11 mouse cellular contexts compared by ENCODE assay signal in genomic region chr5:98182603-98182920, GRCm38 (mm10). TPM values are rescaled to one million over a fixed set of nuclear protein-coding genes. Genes with fewer than 3 reads are reported as not detected.
DNase-seq lines count a peak whose midpoint lies in the region; ATAC-seq and TF ChIP-seq lines count a peak whose summit lies in the region.
"Had no signal": no experiment of that assay in that cellular context is flagged by ENCODE, and none has a peak within 500 bp of the region (broad histone marks: within the 10 kb centered on the region; RNA-seq: fewer than 3 reads in every experiment).

No protein-coding gene starts in this region.

- no peak for ATAC-seq in forebrain, embryonic 16.5 days
- ATAC-seq in neural tube, embryonic 12.5 days (ENCODE audit: low FRiP score, low read depth) = peak; percentile 51
- ATAC-seq: CD4-positive, CD25-positive, alpha-beta regulatory T cell, adult 4 months had no signal

- H3K4me1 ChIP-seq in lung, adult 2 months (ENCODE audit: control insufficient read depth, insufficient read depth, low read length) = peaks cover 6% of the 10 kb centered on the region; the same call in 1 of the 2 replicates
- peaks cover 35% of the 10 kb centered on the region for H3K4me1 ChIP-seq in forebrain, embryonic 16.5 days (replicated peaks; ENCODE audit: control insufficient read depth, insufficient read depth, low read length)
- peaks cover 36% of the 10 kb centered on the region for H3K4me1 ChIP-seq in limb, embryonic 10.5 days
- peaks cover 46% of the 10 kb centered on the region for H3K4me1 ChIP-seq in neural tube, embryonic 12.5 days
- H3K4me1 ChIP-seq in thymus, adult 2 months (replicated peaks; ENCODE audit: control insufficient read depth, insufficient read depth, low read length) = peaks cover 13% of the 10 kb centered on the region

- WGBS in lung, adult 2 months = 15% methylated on average over 5 of the region's 5 CpGs
- WGBS in forebrain, embryonic 16.5 days = 0% methylated on average over 5 of the region's 5 CpGs
- WGBS in limb, embryonic 10.5 days = 1% methylated on average over 5 of the region's 5 CpGs
- 1% methylated on average over 5 of the region's 5 CpGs for WGBS in neural tube, embryonic 12.5 days
- WGBS in thymus, adult 2 months = 15% methylated on average over 5 of the region's 5 CpGs

- H3K9ac ChIP-seq in forebrain, embryonic 16.5 days (replicated peaks; ENCODE audit: low read depth, low read length) = peak overlapping the region; percentile 68
- peak overlapping the region; percentile 65 for H3K9ac ChIP-seq in neural tube, embryonic 12.5 days
- H3K9ac ChIP-seq: kidney, embryonic 15.5 days; limb, embryonic 15.5 days had no signal

- peaks cover 33% of the 10 kb centered on the region for H3K27me3 ChIP-seq in forebrain, embryonic 16.5 days (replicated peaks; ENCODE audit: control insufficient read depth, insufficient read depth, low read length)
- peaks cover 100% of the 10 kb centered on the region for H3K27me3 ChIP-seq in limb, embryonic 10.5 days (ENCODE audit: low read depth, poor library complexity, severe bottlenecking)
- peaks cover 37% of the 10 kb centered on the region for H3K27me3 ChIP-seq in neural tube, embryonic 12.5 days (replicated peaks)
- peaks cover 56% of the 10 kb centered on the region for H3K27me3 ChIP-seq in thymus, adult 2 months (ENCODE audit: control insufficient read depth, insufficient read depth, low read length)

- H3K4me3 ChIP-seq in lung, adult 2 months (replicated peaks; ENCODE audit: extremely low read depth, low read depth, low read length) = peak overlapping the region; percentile 37
- peak overlapping the region; percentile 52 for H3K4me3 ChIP-seq in forebrain, embryonic 16.5 days (replicated peaks; ENCODE audit: low read length)
- H3K4me3 ChIP-seq in limb, embryonic 10.5 days = no peak overlapping the region
- peak overlapping the region; percentile 39 for H3K4me3 ChIP-seq in neural tube, embryonic 12.5 days
- no peak overlapping the region for H3K4me3 ChIP-seq in thymus, adult 2 months (ENCODE audit: control insufficient read depth, insufficient read depth, low read length)
- H3K4me3 ChIP-seq: kidney, embryonic 15.5 days; limb, embryonic 15.5 days had no signal

- H3K27ac ChIP-seq in forebrain, embryonic 16.5 days (ENCODE audit: low read length) = peak overlapping the region; percentile 31
- H3K27ac ChIP-seq in limb, embryonic 10.5 days = no peak overlapping the region
- no peak overlapping the region for H3K27ac ChIP-seq in neural tube, embryonic 12.5 days
- H3K27ac ChIP-seq in thymus, adult 2 months (ENCODE audit: control insufficient read depth, insufficient read depth, low read length) = no peak overlapping the region
- H3K27ac ChIP-seq: kidney, embryonic 15.5 days; limb, embryonic 15.5 days had no signal

- peak overlapping the region; percentile 55 for H3K4me2 ChIP-seq in forebrain, embryonic 16.5 days (ENCODE audit: low read length)
- H3K4me2 ChIP-seq in neural tube, embryonic 12.5 days (replicated peaks) = peak overlapping the region; percentile 99
- H3K4me2 ChIP-seq: limb, embryonic 15.5 days had no signal

- TF ChIP-seq CTCF in lung, adult 2 months (IDR thresholded peaks at IDR 0.05; ENCODE audit: insufficient read depth, low read length) = no peak
- no peak for TF ChIP-seq CTCF in thymus, adult 2 months (IDR thresholded peaks at IDR 0.05; ENCODE audit: borderline replicate concordance, control insufficient read depth, extremely low read depth, insufficient read depth, low read length, poor library complexity)

- no peak for DNase-seq in lung, adult 2 months
- DNase-seq in lung, adult 18-20 months = no peak
- peak; percentile 38 for DNase-seq in limb, embryonic 10.5 days (ENCODE audit: low spot score)
- DNase-seq in thymus, adult 2 months = no peak
- no peak for DNase-seq in spleen, adult 12 weeks (ENCODE audit: low spot score)
- DNase-seq: heart, postnatal 36 days had no signal

- no peak for TF ChIP-seq POLR2A in lung, adult 2 months (IDR thresholded peaks at IDR 0.05; ENCODE audit: borderline replicate concordance, extremely low read depth, low read depth, low read length)
- no peak for TF ChIP-seq POLR2A in thymus, adult 2 months (IDR thresholded peaks at IDR 0.05; ENCODE audit: control insufficient read depth, extremely low read depth, insufficient read depth, low read length, poor library complexity)

- H3K36me3 ChIP-seq in forebrain, embryonic 16.5 days (ENCODE audit: control insufficient read depth, insufficient read depth) = no peaks in the 10 kb centered on the region
- H3K36me3 ChIP-seq in limb, embryonic 10.5 days = no peaks in the 10 kb centered on the region
- no peaks in the 10 kb centered on the region for H3K36me3 ChIP-seq in neural tube, embryonic 12.5 days
- no peaks in the 10 kb centered on the region for H3K36me3 ChIP-seq in thymus, adult 2 months (ENCODE audit: control insufficient read depth, insufficient read depth, low read length)
- H3K36me3 ChIP-seq: kidney, embryonic 15.5 days; limb, embryonic 15.5 days had no signal

- no peaks in the 10 kb centered on the region for H3K9me3 ChIP-seq in forebrain, embryonic 16.5 days (ENCODE audit: control insufficient read depth, low read length)
- H3K9me3 ChIP-seq in limb, embryonic 10.5 days (replicated peaks) = no peaks in the 10 kb centered on the region
- no peaks in the 10 kb centered on the region for H3K9me3 ChIP-seq in neural tube, embryonic 12.5 days
- H3K9me3 ChIP-seq: kidney, embryonic 15.5 days; limb, embryonic 15.5 days had no signal

RNA-seq across cellular contexts. Expression of gene Prdm8, which starts 15.6 kb away (rescaled TPM):
- 3.6 and 4.7 TPM in 2 replicates for polyA plus RNA-seq in lung, adult 2 months (2012; rRNA removed)
- polyA plus RNA-seq in forebrain, embryonic 16.5 days (2015; fragmentation: Nextera tagmentation; extraction: Ambion mirVana) = 6.4 and 7.1 TPM in 2 replicates
- polyA plus RNA-seq in limb, embryonic 10.5 days (2016; fragmentation: Nextera tagmentation; extraction: Ambion mirVana) = 0.08 TPM in 1 of 2 replicates, not detected in the other
- 5.2 and 6.0 TPM in 2 replicates for polyA plus RNA-seq in neural tube, embryonic 12.5 days (2016; fragmentation: Nextera tagmentation; extraction: Ambion mirVana)
- 0.09 and 0.19 TPM in 2 replicates for polyA plus RNA-seq in thymus, adult 2 months (2012; rRNA removed)
- polyA plus RNA-seq: CD4-positive, CD25-positive, alpha-beta regulatory T cell, adult 4 months had no signal

Comparison
In these comparisons a context has a peak if more than half of its experiments do, and no peak if none do; other contexts are left out.
1. H3K4me3 ChIP-seq: peak in lung, adult 2 months (single experiment), forebrain, embryonic 16.5 days (single experiment) and neural tube, embryonic 12.5 days (single experiment); none in limb, embryonic 10.5 days (single experiment) and thymus, adult 2 months (single experiment).